ENCODE assay signal across 10 mouse cellular contexts in the genomic region with DNA sequence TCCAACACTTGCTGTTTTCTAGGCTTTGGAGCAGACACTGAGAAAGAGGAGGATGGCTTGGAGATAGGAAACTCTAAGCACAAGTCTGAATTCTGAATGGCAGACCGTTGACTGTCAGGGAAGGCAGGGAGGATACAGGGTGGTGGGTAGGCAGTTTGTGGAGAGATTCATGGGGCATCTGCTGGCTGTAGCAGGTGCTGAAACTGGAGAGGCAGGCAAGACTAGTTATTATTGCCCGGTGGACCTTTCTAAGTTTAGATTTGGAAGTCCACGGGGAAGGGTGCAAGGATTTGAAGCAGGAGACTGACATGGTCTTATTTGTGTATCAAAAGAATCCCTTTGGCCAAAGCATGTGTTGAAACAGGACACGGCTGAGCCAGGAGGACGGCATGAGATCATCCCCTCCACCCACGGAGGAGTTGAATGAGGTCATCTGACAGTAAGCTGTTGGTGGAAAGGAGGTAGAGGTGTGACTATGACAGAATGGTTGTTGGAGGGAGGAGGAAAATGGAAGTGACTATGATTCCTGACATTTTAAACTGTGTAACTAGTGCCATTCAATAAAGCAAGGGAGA.
A peak's percentile ranks its signal among the peaks of the same experiment; 100 is the strongest.
DNase-seq lines count a peak whose midpoint lies in the region; ATAC-seq lines count a peak whose summit lies in the region.
"Had no signal": no experiment of that assay in that cellular context is flagged by ENCODE, and none has a peak within 500 bp of the region (broad histone marks: within the 10 kb centered on the region; RNA-seq: fewer than 3 reads in every experiment).

No protein-coding gene starts in this region.

- no peaks in the 10 kb centered on the region for H3K9me3 ChIP-seq in heart, embryonic 12.5 days (replicated peaks)
- H3K9me3 ChIP-seq in kidney, embryonic 15.5 days (replicated peaks), result no peaks in the 10 kb centered on the region
- H3K9me3 ChIP-seq in midbrain, embryonic 15.5 days, result no peaks in the 10 kb centered on the region
- no peaks in the 10 kb centered on the region for H3K9me3 ChIP-seq in kidney, embryonic 16.5 days (ENCODE audit: low read length)

- H3K9ac ChIP-seq in heart, embryonic 12.5 days, result no peak overlapping the region
- no peak overlapping the region for H3K9ac ChIP-seq in kidney, embryonic 15.5 days
- no peak overlapping the region for H3K9ac ChIP-seq in midbrain, embryonic 15.5 days
- no peak overlapping the region for H3K9ac ChIP-seq in kidney, embryonic 16.5 days (replicated peaks; ENCODE audit: low read length)
- H3K9ac ChIP-seq: lung, embryonic 14.5 days had no signal

- no peaks in the 10 kb centered on the region for H3K36me3 ChIP-seq in heart, embryonic 12.5 days
- H3K36me3 ChIP-seq in kidney, embryonic 15.5 days, result no peaks in the 10 kb centered on the region
- H3K36me3 ChIP-seq in midbrain, embryonic 15.5 days (replicated peaks), result no peaks in the 10 kb centered on the region
- no peaks in the 10 kb centered on the region for H3K36me3 ChIP-seq in kidney, embryonic 16.5 days (ENCODE audit: insufficient read depth, low read length)

- peak overlapping the region; percentile 21; the same call in 1 of the 2 replicates for H3K27ac ChIP-seq in heart, embryonic 12.5 days (ENCODE audit: poor library complexity, severe bottlenecking)
- no peak overlapping the region for H3K27ac ChIP-seq in kidney, embryonic 15.5 days
- no peak overlapping the region for H3K27ac ChIP-seq in midbrain, embryonic 15.5 days
- no peak overlapping the region for H3K27ac ChIP-seq in kidney, embryonic 16.5 days (ENCODE audit: low read length)

- ATAC-seq in heart, embryonic 12.5 days (ENCODE audit: insufficient number of reproducible peaks, low FRiP score), result 0 out of 2 replicates have a peak, but pooled peaks have one; percentile 15
- no peak for ATAC-seq in kidney, embryonic 15.5 days (replicated peaks; ENCODE audit: low FRiP score)
- no peak for ATAC-seq in midbrain, embryonic 15.5 days (replicated peaks)
- no peak for ATAC-seq in kidney, embryonic 16.5 days (ENCODE audit: low FRiP score, low TSS enrichment)

- peak; percentile 18 for DNase-seq in CD4-positive helper T cell, adult 2 months (ENCODE audit: low read depth, low spot score)
- peak; percentile 37 for DNase-seq in CD4-positive, CD25-positive, alpha-beta regulatory T cell, adult 2 months (ENCODE audit: low read depth, low spot score)
- DNase-seq in cerebellum, postnatal 10 days, result peak; percentile 33 to 50
- no peak for DNase-seq in right cerebral cortex, adult 18-20 months
- DNase-seq: kidney, adult 9 months; lung, embryonic 14.5 days had no signal

- no peak overlapping the region for H3K4me2 ChIP-seq in heart, embryonic 12.5 days
- H3K4me2 ChIP-seq in kidney, embryonic 15.5 days, result no peak overlapping the region
- no peak overlapping the region for H3K4me2 ChIP-seq in midbrain, embryonic 15.5 days
- no peak overlapping the region for H3K4me2 ChIP-seq in kidney, embryonic 16.5 days (replicated peaks; ENCODE audit: low read depth, low read length)
- H3K4me2 ChIP-seq: lung, embryonic 14.5 days had no signal

- no peaks in the 10 kb centered on the region for H3K27me3 ChIP-seq in heart, embryonic 12.5 days (replicated peaks)
- no peaks in the 10 kb centered on the region for H3K27me3 ChIP-seq in kidney, embryonic 15.5 days
- no peaks in the 10 kb centered on the region for H3K27me3 ChIP-seq in midbrain, embryonic 15.5 days (replicated peaks)
- no peaks in the 10 kb centered on the region for H3K27me3 ChIP-seq in kidney, embryonic 16.5 days (ENCODE audit: insufficient read depth, low read length)

- peaks cover 8% of the 10 kb centered on the region for H3K4me1 ChIP-seq in heart, embryonic 12.5 days (replicated peaks)
- H3K4me1 ChIP-seq in kidney, embryonic 15.5 days, result no peaks in the 10 kb centered on the region
- no peaks in the 10 kb centered on the region for H3K4me1 ChIP-seq in midbrain, embryonic 15.5 days
- no peaks in the 10 kb centered on the region for H3K4me1 ChIP-seq in kidney, embryonic 16.5 days (ENCODE audit: insufficient read depth, low read length)

- no peak overlapping the region for H3K4me3 ChIP-seq in heart, embryonic 12.5 days
- no peak overlapping the region for H3K4me3 ChIP-seq in kidney, embryonic 15.5 days (replicated peaks)
- no peak overlapping the region for H3K4me3 ChIP-seq in midbrain, embryonic 15.5 days
- H3K4me3 ChIP-seq in kidney, embryonic 16.5 days (ENCODE audit: low read length), result no peak overlapping the region

- 34% methylated on average over 6 of the region's 6 CpGs for WGBS in heart, embryonic 12.5 days
- 57% methylated on average over 6 of the region's 6 CpGs for WGBS in kidney, embryonic 15.5 days
- WGBS in midbrain, embryonic 15.5 days, result 63% methylated on average over 6 of the region's 6 CpGs
- 52% methylated on average over 6 of the region's 6 CpGs for WGBS in kidney, embryonic 16.5 days
